Mouse (Mus musculus) urinary bladder, postnatal 25 days (tissue): ENCODE measurements around the gene Pdgfra.

Source experiments
- DNase-seq: peaks from one replicate; pipeline ENCODE4 v3.0.0; 2022; ENCODE audit warnings: low spot score

Gene Pdgfra

GRCm38 (mm10) chr5:75152021-75152425 lies at the start of gene Pdgfra:
Gene Pdgfra (plus strand): TSS chr5:75152292.
- DNase-seq: no peak

- DNase-seq: no peak
Measured at GRCm38 (mm10) chr5:75106511-75106910, 45.6 kb upstream of the Pdgfra start.

GRCm38 (mm10) chr5:75109368-75109767 lies 42.7 kb upstream of the Pdgfra start:
- no peak for DNase-seq

- DNase-seq: no peak
Measured at GRCm38 (mm10) chr5:75111781-75112180, 40.3 kb upstream of the Pdgfra start.

- DNase-seq: no peak
Measured at GRCm38 (mm10) chr5:75118840-75119239, 33.3 kb upstream of the Pdgfra start.

- DNase-seq: peak; percentile 21
Measured at GRCm38 (mm10) chr5:75121646-75122045, 30.4 kb upstream of the Pdgfra start.

- no peak for DNase-seq
Measured at GRCm38 (mm10) chr5:75134681-75135080, 17.4 kb upstream of the Pdgfra start.

GRCm38 (mm10) chr5:75143092-75143491 lies 9.0 kb upstream of the Pdgfra start:
- DNase-seq: peak; percentile 63

GRCm38 (mm10) chr5:75143767-75144166 lies 8.3 kb upstream of the Pdgfra start:
- DNase-seq: no peak

GRCm38 (mm10) chr5:75145341-75145740 lies 6.8 kb upstream of the Pdgfra start:
- no peak for DNase-seq

GRCm38 (mm10) chr5:75146469-75146868 lies 5.6 kb upstream of the Pdgfra start:
- no peak for DNase-seq

- DNase-seq: no peak
Measured at GRCm38 (mm10) chr5:75148343-75149127, 3.6 kb upstream of the Pdgfra start.

GRCm38 (mm10) chr5:75149380-75149779 lies 2.7 kb upstream of the Pdgfra start:
- DNase-seq: no peak

- DNase-seq: no peak
Measured at GRCm38 (mm10) chr5:75149880-75150279, 2.2 kb upstream of the Pdgfra start.

- no peak for DNase-seq
Measured at GRCm38 (mm10) chr5:75150341-75150981, 1.6 kb upstream of the Pdgfra start.

GRCm38 (mm10) chr5:75151146-75151900 lies 769 bp upstream of the Pdgfra start:
- DNase-seq: peak; percentile 73

GRCm38 (mm10) chr5:75152791-75153625 lies 916 bp downstream of the Pdgfra start:
- DNase-seq: peak; percentile 38

- DNase-seq: no peak
Measured at GRCm38 (mm10) chr5:75153626-75153960, 1.5 kb downstream of the Pdgfra start.

GRCm38 (mm10) chr5:75153961-75154620 lies 2.0 kb downstream of the Pdgfra start:
- DNase-seq: peak; percentile 55

- DNase-seq: peak; percentile 31
Measured at GRCm38 (mm10) chr5:75154621-75155235, 2.6 kb downstream of the Pdgfra start.

- DNase-seq: no peak
Measured at GRCm38 (mm10) chr5:75155281-75155680, 3.2 kb downstream of the Pdgfra start.
